Mouse (Mus musculus) liver, adult 2 months (tissue): ENCODE measurements around the gene H2-DMa. TPM values are rescaled to one million over a fixed set of nuclear protein-coding genes. Genes with fewer than 3 reads are reported as not detected.

Experiments used
- DNase-seq: peaks from one replicate; pipeline ENCODE4 v3.0.0-alpha.2; 2011; ENCODE audit warnings: low read depth, low spot score; ENCODE audit errors: extremely low read depth
- H3K27ac ChIP-seq: fragments of 200-500 bp; replicated peaks from 2 replicates; pipeline ENCODE4 v1.5.1; 2012; ENCODE audit warnings: low read depth, mild to moderate bottlenecking, control low read depth, inconsistent platforms, low read length; ENCODE audit not compliant: insufficient read depth
- H3K27me3 ChIP-seq: fragments of 200-500 bp; 2 replicates; pipeline ENCODE4 v1.6.1; 2012; ENCODE audit warnings: mild to moderate bottlenecking, moderate library complexity, low read length, inconsistent platforms; ENCODE audit not compliant: control insufficient read depth, insufficient read depth
- H3K36me3 ChIP-seq: fragments of 200-500 bp; 2 replicates; pipeline ENCODE4 v1.6.1; 2012; ENCODE audit warnings: low read length, inconsistent platforms; ENCODE audit not compliant: control insufficient read depth, insufficient read depth
- H3K4me1 ChIP-seq: fragments of 200-500 bp; 2 replicates; pipeline ENCODE4 v1.6.1; 2011; ENCODE audit warnings: low read length; ENCODE audit not compliant: control insufficient read depth, insufficient read depth
- H3K4me3 ChIP-seq: fragments of 200-500 bp; 2 replicates; pipeline ENCODE4 v1.5.1; 2011; ENCODE audit warnings: low read depth, mild to moderate bottlenecking, control low read depth, low read length, moderate library complexity; ENCODE audit not compliant: insufficient read depth
- H3K79me2 ChIP-seq: fragments of 200-500 bp; 2 replicates; pipeline ENCODE4 v1.6.1; 2012; ENCODE audit warnings: inconsistent platforms, mild to moderate bottlenecking, low read length, moderate library complexity; ENCODE audit not compliant: control insufficient read depth, insufficient read depth
- H3K9ac ChIP-seq: fragments of 200-500 bp; 2 replicates; pipeline ENCODE4 v1.6.1; 2012; ENCODE audit warnings: low read depth, mild to moderate bottlenecking, control low read depth, inconsistent platforms, low read length
- CTCF ChIP-seq: fragments of 200-500 bp; IDR thresholded peaks from 2 replicates; pipeline ENCODE4 v1.5.1; 2011; ENCODE audit warnings: low read depth, low read length, control low read depth
- POLR2A ChIP-seq: fragments of 200-500 bp; IDR thresholded peaks from 2 replicates; pipeline ENCODE4 v1.6.1; 2011; ENCODE audit warnings: low read length, control low read depth; ENCODE audit not compliant: insufficient read depth; ENCODE audit errors: extremely low read depth
- WGBS: fragments of 180-500 bp; shearing (Covaris S2); methylation state at CpG from one replicate; pipeline ENCODE4 v1.1.7; 2018; 5-methylcytosine and 5-hydroxymethylcytosine counted together
- polyA plus RNA-seq: library from polyadenylated mRNA; depleted of rRNA; stranded (reverse); fragments of >200 nt; gene quantifications from 2 replicates; pipeline ENCODE4 v1.2.3, GENCODE M21; 2012
- total RNA-seq: library from RNA; depleted of rRNA; stranded (reverse); fragments of >200 nt; gene quantifications from 2 replicates; pipeline ENCODE4 v1.2.3, GENCODE M21; 2014

H2-DMa gene
- total and polyA plus RNA-seq, 2 experiments, result 7.1 to 13.1 TPM

DNA sequence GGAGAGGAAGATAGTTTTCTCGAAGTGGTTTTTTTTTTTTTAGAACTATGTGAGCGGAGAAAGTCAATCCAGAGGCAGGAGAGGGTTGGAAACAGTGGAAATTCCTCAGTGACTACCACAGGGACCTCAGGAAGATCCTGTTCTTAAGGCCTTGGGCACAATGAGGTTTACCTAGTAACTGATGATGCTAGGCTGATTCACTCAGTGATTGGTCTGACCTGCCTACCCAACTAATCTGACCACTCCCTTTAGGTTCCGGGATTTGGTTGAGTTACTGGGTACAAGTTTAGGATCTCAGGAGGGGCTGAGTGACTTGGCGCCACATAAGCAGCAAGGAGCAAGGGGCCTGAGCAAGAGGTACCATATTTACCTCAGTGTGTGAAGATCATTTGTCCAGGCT lies 33.6 kb downstream of the H2-DMa start, which contains the start of gene H2-DMb1:
Gene H2-DMb1 (plus strand): TSS at position 150 of the 400 bp plus-strand sequence.
- peak; percentile 75 for DNase-seq
- H3K36me3 ChIP-seq, result no peaks in the 10 kb centered on the region
- H3K9ac ChIP-seq, result 0 out of 2 replicates have a peak within 1 kb of the TSS, but pooled peaks have one; percentile 6
- peak within 1 kb of the TSS; percentile 44 for H3K4me3 ChIP-seq
- 51% methylated on average over 4 of the region's 4 CpGs for WGBS
- no peak within 1 kb of the TSS for H3K27ac ChIP-seq
- no peaks in the 10 kb centered on the region for H3K27me3 ChIP-seq
- H3K79me2 ChIP-seq, result no peaks in the 10 kb centered on the region
- H3K4me1 ChIP-seq, result no peaks in the 10 kb centered on the region
- TF ChIP-seq CTCF (no peak), POLR2A (no peak)

DNA sequence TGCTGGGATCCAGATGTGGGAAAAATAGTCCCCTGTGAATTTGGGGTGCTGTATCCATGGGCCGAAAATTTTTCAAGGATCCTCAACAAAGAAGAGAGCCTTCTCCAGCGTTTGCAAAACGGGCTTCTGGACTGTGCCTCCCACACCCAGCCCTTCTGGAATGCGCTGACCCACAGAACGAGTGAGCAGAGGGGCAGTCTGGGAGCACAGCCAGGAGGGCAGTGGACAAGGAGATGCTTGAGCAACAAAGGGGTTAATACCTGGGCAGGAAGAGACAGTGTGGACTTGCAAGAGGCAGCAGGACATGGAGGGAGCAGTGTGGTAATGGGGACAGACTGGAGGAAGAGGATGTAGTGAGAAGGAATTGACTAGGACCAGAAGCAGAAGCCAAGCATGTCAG lies 36.2 kb downstream of the H2-DMa start:
- Histone ChIP-seq H3K9ac (no peak overlapping the region), H3K79me2 (no peaks in the 10 kb centered on the region), H3K27me3 (no peaks in the 10 kb centered on the region), H3K27ac (no peak overlapping the region), H3K4me1 (no peaks in the 10 kb centered on the region), H3K36me3 (no peaks in the 10 kb centered on the region), H3K4me3 (no peak overlapping the region)
- 56% methylated on average over 5 of the region's 5 CpGs for WGBS
- TF ChIP-seq CTCF, result no peak
- no peak for DNase-seq

GRCm38 (mm10) chr17:34164202-34164895 lies 45.0 kb downstream of the H2-DMa start:
- no peaks in the 10 kb centered on the region for H3K4me1 ChIP-seq
- WGBS, result 57% methylated on average over 9 of the region's 9 CpGs
- TF ChIP-seq CTCF (peak; percentile 39), POLR2A (no peak)
- no peak overlapping the region for H3K9ac ChIP-seq
- no peak overlapping the region for H3K27ac ChIP-seq
- no peaks in the 10 kb centered on the region for H3K36me3 ChIP-seq
- H3K79me2 ChIP-seq, result no peaks in the 10 kb centered on the region
- no peak overlapping the region for H3K4me3 ChIP-seq
- no peak for DNase-seq
- no peaks in the 10 kb centered on the region for H3K27me3 ChIP-seq

GRCm38 (mm10) chr17:34165033-34165730 lies 45.8 kb downstream of the H2-DMa start:
- WGBS, result 69% methylated on average over 6 of the region's 6 CpGs
- no peak for TF ChIP-seq POLR2A
- peak; percentile 25; the same call in 1 of the 2 replicates for TF ChIP-seq CTCF

GRCm38 (mm10) chr17:34169279-34169678 lies 49.9 kb downstream of the H2-DMa start:
- peak; percentile 31 for DNase-seq
- Histone ChIP-seq H3K36me3 (no peaks in the 10 kb centered on the region), H3K4me3 (no peak overlapping the region), H3K27me3 (no peaks in the 10 kb centered on the region), H3K79me2 (no peaks in the 10 kb centered on the region), H3K4me1 (no peaks in the 10 kb centered on the region), H3K9ac (no peak overlapping the region), H3K27ac (no peak overlapping the region)
- WGBS, result 0% methylated on average over 2 of the region's 2 CpGs
- TF ChIP-seq CTCF (peak; percentile 73), POLR2A (no peak)

More at GRCm38 (mm10) chr17:34165033-34165730, 45.8 kb downstream of the H2-DMa start:
- Histone ChIP-seq H3K4me3 (no peak overlapping the region), H3K4me1 (no peaks in the 10 kb centered on the region), H3K27ac (no peak overlapping the region), H3K27me3 (no peaks in the 10 kb centered on the region), H3K9ac (no peak overlapping the region), H3K79me2 (no peaks in the 10 kb centered on the region), H3K36me3 (no peaks in the 10 kb centered on the region)
- no peak for DNase-seq

DNA sequence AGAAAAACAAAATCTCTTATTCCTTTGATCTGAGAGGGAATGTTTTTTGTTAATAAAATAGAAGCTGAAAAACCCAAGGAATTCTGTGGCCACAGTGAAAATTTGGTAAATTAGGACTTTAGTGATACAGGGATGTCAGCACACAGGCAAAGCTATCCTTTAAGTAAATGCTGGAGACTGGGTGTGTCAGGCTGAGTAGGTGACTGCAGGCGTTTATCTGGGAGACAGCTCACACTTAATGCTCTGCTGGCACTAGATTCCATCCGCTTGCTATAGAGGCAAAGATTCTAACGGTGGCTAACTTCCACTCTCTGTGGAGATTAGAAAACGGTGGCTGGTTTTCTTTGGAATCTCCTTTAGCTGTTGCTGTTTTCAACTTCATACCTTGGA lies 51.1 kb downstream of the H2-DMa start:
- 17% methylated on average over 4 of the region's 4 CpGs for WGBS
- no peaks in the 10 kb centered on the region for H3K27me3 ChIP-seq
- DNase-seq, result no peak
- H3K36me3 ChIP-seq, result no peaks in the 10 kb centered on the region
- no peak overlapping the region for H3K9ac ChIP-seq
- TF ChIP-seq POLR2A (no peak), CTCF (no peak)
- H3K27ac ChIP-seq, result no peak overlapping the region
- no peaks in the 10 kb centered on the region for H3K79me2 ChIP-seq
- H3K4me3 ChIP-seq, result no peak overlapping the region
- no peaks in the 10 kb centered on the region for H3K4me1 ChIP-seq
